In genomic region chr11:100745085-100745484, GRCm38 (mm10) we compare ENCODE assay signal across 9 mouse cellular contexts. TPM values are rescaled to one million over a fixed set of nuclear protein-coding genes. Genes with fewer than 3 reads are reported as not detected.
A peak's percentile ranks its signal among the peaks of the same experiment; 100 is the strongest.
DNase-seq lines count a peak whose midpoint lies in the region; ATAC-seq and TF ChIP-seq lines count a peak whose summit lies in the region.
"Had no signal": no experiment of that assay in that cellular context is flagged by ENCODE, and none has a peak within 500 bp of the region (broad histone marks: within the 10 kb centered on the region; RNA-seq: fewer than 3 reads in every experiment).

No protein-coding gene starts in this region.

- H3K9ac ChIP-seq in neural tube, embryonic 14.5 days (replicated peaks; ENCODE audit: low read depth, low read length) = no peak overlapping the region

- no peak overlapping the region for H3K4me3 ChIP-seq in heart, embryonic 10.5 days
- no peak overlapping the region for H3K4me3 ChIP-seq in thymus, adult 2 months (ENCODE audit: control insufficient read depth, insufficient read depth, low read length)
- no peak overlapping the region for H3K4me3 ChIP-seq in neural tube, embryonic 14.5 days (ENCODE audit: low read depth, low read length)

- no peaks in the 10 kb centered on the region for H3K36me3 ChIP-seq in heart, embryonic 10.5 days
- H3K36me3 ChIP-seq in thymus, adult 2 months (ENCODE audit: control insufficient read depth, insufficient read depth, low read length) = no peaks in the 10 kb centered on the region
- 0 out of 2 replicates have a peak, but pooled peaks cover 10% of the 10 kb centered on the region for H3K36me3 ChIP-seq in neural tube, embryonic 14.5 days (ENCODE audit: control insufficient read depth, insufficient read depth, low read length)

- peak; percentile 72 for ATAC-seq in neural tube, embryonic 14.5 days (ENCODE audit: low read depth)

- no peak overlapping the region for H3K27ac ChIP-seq in heart, embryonic 10.5 days
- no peak overlapping the region for H3K27ac ChIP-seq in thymus, adult 2 months (ENCODE audit: control insufficient read depth, insufficient read depth, low read length)
- H3K27ac ChIP-seq in neural tube, embryonic 14.5 days (ENCODE audit: low read depth, low read length) = no peak overlapping the region

- H3K9me3 ChIP-seq in heart, embryonic 10.5 days = no peaks in the 10 kb centered on the region
- H3K9me3 ChIP-seq in neural tube, embryonic 14.5 days (ENCODE audit: control insufficient read depth, low read length) = no peaks in the 10 kb centered on the region

- TF ChIP-seq POLR2A in thymus, adult 2 months (IDR thresholded peaks at IDR 0.05; ENCODE audit: control insufficient read depth, extremely low read depth, insufficient read depth, low read length, poor library complexity) = no peak

- TF ChIP-seq CTCF in thymus, adult 2 months (IDR thresholded peaks at IDR 0.05; ENCODE audit: borderline replicate concordance, control insufficient read depth, extremely low read depth, insufficient read depth, low read length, poor library complexity) = peak; percentile 41; the same call in 1 of the 2 replicates

- H3K27me3 ChIP-seq in heart, embryonic 10.5 days (ENCODE audit: insufficient read depth, poor library complexity, severe bottlenecking) = peaks cover 72% of the 10 kb centered on the region
- H3K27me3 ChIP-seq in thymus, adult 2 months (ENCODE audit: control insufficient read depth, insufficient read depth, low read length) = no peaks in the 10 kb centered on the region
- no peaks in the 10 kb centered on the region for H3K27me3 ChIP-seq in neural tube, embryonic 14.5 days (ENCODE audit: control insufficient read depth, insufficient read depth, low read length)

- peak; percentile 36 to 74 for DNase-seq in heart, adult 18-20 months
- no peak for DNase-seq in heart, embryonic 10.5 days (ENCODE audit: low spot score)
- DNase-seq in thymus, adult 2 months = peak; percentile 61
- no peak for DNase-seq in thymus, adult 18-20 months
- DNase-seq in embryo, embryonic 11.5 days (ENCODE audit: low read depth, low spot score) = peak; percentile 41
- peak; percentile 64 to 74 for DNase-seq in kidney, postnatal 4 days
- no peak for DNase-seq in layer of hippocampus, postnatal 14 days (ENCODE audit: low spot score in 2 of 2)

- WGBS in heart, embryonic 10.5 days = 16% methylated on average over 6 of the region's 6 CpGs
- 23% methylated on average over 6 of the region's 6 CpGs for WGBS in thymus, adult 2 months
- 13% methylated on average over 6 of the region's 6 CpGs for WGBS in neural tube, embryonic 14.5 days

- H3K4me2 ChIP-seq in neural tube, embryonic 14.5 days (ENCODE audit: low read depth, low read length) = no peak overlapping the region

- H3K4me1 ChIP-seq in heart, embryonic 10.5 days = peaks cover 8% of the 10 kb centered on the region; the same call in 1 of the 2 replicates
- no peaks in the 10 kb centered on the region; the same call in 1 of the 2 replicates for H3K4me1 ChIP-seq in thymus, adult 2 months (replicated peaks; ENCODE audit: control insufficient read depth, insufficient read depth, low read length)
- no peaks in the 10 kb centered on the region for H3K4me1 ChIP-seq in neural tube, embryonic 14.5 days (ENCODE audit: control insufficient read depth, insufficient read depth, low read length)

RNA-seq across cellular contexts. Expression of gene Rab5c, which starts 7.1 kb away (rescaled TPM):
- total RNA-seq in heart, adult 18-20 months (2021) = 10 to 100 TPM; 53.9 to 59.8 TPM
- 13.7 and 13.9 TPM in 2 replicates for polyA plus RNA-seq in heart, embryonic 10.5 days (2016; fragmentation: Nextera tagmentation; extraction: Ambion mirVana)
- 290 and 304 TPM in 2 replicates for polyA plus RNA-seq in thymus, adult 2 months (2012; rRNA removed)
- 59.7 and 82.7 TPM in 2 replicates for polyA plus RNA-seq in neural tube, embryonic 14.5 days (2014; fragmentation: Nextera tagmentation; extraction: Ambion mirVana)
- total RNA-seq in layer of hippocampus, postnatal 14 days (2021) = 100 to 1,000 TPM; 145 to 150 TPM

RNA-seq across cellular contexts. Expression of gene Kcnh4, which starts 14.7 kb away (rescaled TPM):
- not detected for total RNA-seq in heart, adult 18-20 months (2021)
- not detected in 2 replicates for polyA plus RNA-seq in heart, embryonic 10.5 days (2016; fragmentation: Nextera tagmentation; extraction: Ambion mirVana)
- 1.1 and 1.2 TPM in 2 replicates for polyA plus RNA-seq in thymus, adult 2 months (2012; rRNA removed)
- 6.4 and 10.1 TPM in 2 replicates for polyA plus RNA-seq in neural tube, embryonic 14.5 days (2014; fragmentation: Nextera tagmentation; extraction: Ambion mirVana)
- total RNA-seq in layer of hippocampus, postnatal 14 days (2021) = 1 to 10 TPM; 1.0 to 1.3 TPM

RNA-seq across cellular contexts. Expression of gene Hcrt, which starts 17.6 kb away (rescaled TPM):
- not detected for total RNA-seq in heart, adult 18-20 months (2021)
- polyA plus RNA-seq in heart, embryonic 10.5 days (2016; fragmentation: Nextera tagmentation; extraction: Ambion mirVana) = not detected in 2 replicates
- 0.57 TPM in 1 of 2 replicates, not detected in the other for polyA plus RNA-seq in thymus, adult 2 months (2012; rRNA removed)
- polyA plus RNA-seq in neural tube, embryonic 14.5 days (2014; fragmentation: Nextera tagmentation; extraction: Ambion mirVana) = 0.51 TPM in 1 of 2 replicates, not detected in the other
- total RNA-seq in layer of hippocampus, postnatal 14 days (2021) = not detected
- polyA plus RNA-seq: large intestine, adult 2 months had no signal

RNA-seq across cellular contexts. Expression of gene Ghdc, which starts 25.7 kb away (rescaled TPM):
- total RNA-seq in heart, adult 18-20 months (2021) = 10 to 100 TPM in 1 of 2 experiments, 1 to 10 TPM in 1; 9.8 to 13.4 TPM
- polyA plus RNA-seq in heart, embryonic 10.5 days (2016; fragmentation: Nextera tagmentation; extraction: Ambion mirVana) = 4.8 and 6.3 TPM in 2 replicates
- polyA plus RNA-seq in thymus, adult 2 months (2012; rRNA removed) = 6.8 and 7.9 TPM in 2 replicates
- 3.3 and 4.5 TPM in 2 replicates for polyA plus RNA-seq in neural tube, embryonic 14.5 days (2014; fragmentation: Nextera tagmentation; extraction: Ambion mirVana)
- 1 to 10 TPM; 7.0 to 8.7 TPM for total RNA-seq in layer of hippocampus, postnatal 14 days (2021)

RNA-seq across cellular contexts. Expression of gene Hspb9, which starts 31.4 kb away (rescaled TPM):
- not detected for total RNA-seq in heart, adult 18-20 months (2021)
- polyA plus RNA-seq in heart, embryonic 10.5 days (2016; fragmentation: Nextera tagmentation; extraction: Ambion mirVana) = 0.19 and 0.34 TPM in 2 replicates
- polyA plus RNA-seq in thymus, adult 2 months (2012; rRNA removed) = 0.24 and 0.31 TPM in 2 replicates
- not detected in 2 replicates for polyA plus RNA-seq in neural tube, embryonic 14.5 days (2014; fragmentation: Nextera tagmentation; extraction: Ambion mirVana)
- not detected for total RNA-seq in layer of hippocampus, postnatal 14 days (2021)
- polyA plus RNA-seq: large intestine, adult 2 months had no signal

Comparison
In these comparisons a context has a peak if more than half of its experiments do, and no peak if none do; other contexts are left out.
1. DNase-seq: peak in heart, adult 18-20 months (2 of 2), thymus, adult 2 months (single experiment), embryo, embryonic 11.5 days (single experiment) and kidney, postnatal 4 days (2 of 2); none in heart, embryonic 10.5 days (single experiment), thymus, adult 18-20 months (0 of 2) and layer of hippocampus, postnatal 14 days (0 of 2).